13 mouse cellular contexts compared by ENCODE assay signal in the genomic region with DNA sequence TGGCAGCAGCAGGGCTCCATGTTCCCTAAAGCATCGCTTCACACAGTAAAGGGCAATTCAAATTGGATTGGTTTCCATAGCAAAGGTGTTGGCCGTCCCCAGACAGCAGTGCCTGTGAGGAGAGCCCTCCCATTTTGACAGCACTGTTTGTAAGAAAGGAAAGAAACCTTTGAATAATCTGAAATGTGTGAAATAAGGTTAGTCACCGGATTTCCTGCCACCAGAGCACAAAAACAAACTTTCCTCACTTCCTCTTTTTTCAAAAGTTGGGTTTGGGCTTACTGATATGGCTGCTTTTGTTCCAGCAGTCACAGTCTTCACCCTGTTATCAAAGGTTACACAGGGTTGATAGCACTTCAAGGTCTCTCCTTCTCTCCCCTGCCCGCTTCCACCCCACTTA. TPM values are rescaled to one million over a fixed set of nuclear protein-coding genes. Genes with fewer than 3 reads are reported as not detected.
DNase-seq lines count a peak whose midpoint lies in the region; ATAC-seq and TF ChIP-seq lines count a peak whose summit lies in the region.
"Had no signal": no experiment of that assay in that cellular context is flagged by ENCODE, and none has a peak within 500 bp of the region (broad histone marks: within the 10 kb centered on the region; RNA-seq: fewer than 3 reads in every experiment).

No protein-coding gene starts in this region.

- TF ChIP-seq CTCF in liver, adult 2 months (IDR thresholded peaks at IDR 0.05; ENCODE audit: low read depth, low read length): no peak
- no peak for TF ChIP-seq CTCF in G1E (IDR thresholded peaks at IDR 0.05; ENCODE audit: low read depth, low read length)

- WGBS in liver, adult 2 months: 59% methylated on average over 4 of the region's 4 CpGs
- WGBS in liver, embryonic 11.5 days: 32% methylated on average over 4 of the region's 4 CpGs
- 60% methylated on average over 4 of the region's 4 CpGs for WGBS in forebrain, embryonic 12.5 days

- H3K27me3 ChIP-seq in liver, adult 2 months (ENCODE audit: control insufficient read depth, insufficient read depth, low read length): no peaks in the 10 kb centered on the region
- H3K27me3 ChIP-seq in G1E (ENCODE audit: insufficient read depth, low read length): no peaks in the 10 kb centered on the region
- H3K27me3 ChIP-seq in liver, embryonic 11.5 days (replicated peaks; ENCODE audit: control insufficient read depth, insufficient read depth, low read length): no peaks in the 10 kb centered on the region
- no peaks in the 10 kb centered on the region for H3K27me3 ChIP-seq in splenic B cell, adult 2 months (ENCODE audit: control insufficient read depth, insufficient read depth, low read length, poor library complexity, severe bottlenecking)
- 0 out of 2 replicates have a peak, but pooled peaks cover 3% of the 10 kb centered on the region for H3K27me3 ChIP-seq in forebrain, embryonic 12.5 days
- H3K27me3 ChIP-seq: embryonic facial prominence, embryonic 15.5 days; neural tube, embryonic 12.5 days had no signal

- H3K4me2 ChIP-seq in liver, embryonic 11.5 days: peak overlapping the region; percentile 13; the same call in 1 of the 2 replicates
- no peak overlapping the region for H3K4me2 ChIP-seq in forebrain, embryonic 12.5 days
- H3K4me2 ChIP-seq: embryonic facial prominence, embryonic 15.5 days; neural tube, embryonic 12.5 days had no signal

- no peaks in the 10 kb centered on the region for H3K79me2 ChIP-seq in liver, adult 2 months (ENCODE audit: control insufficient read depth, insufficient read depth, low read length)

- H3K9me3 ChIP-seq in G1E (replicated peaks): no peaks in the 10 kb centered on the region
- H3K9me3 ChIP-seq in liver, embryonic 11.5 days (ENCODE audit: control insufficient read depth, low read length): no peaks in the 10 kb centered on the region
- H3K9me3 ChIP-seq in forebrain, embryonic 12.5 days: no peaks in the 10 kb centered on the region
- H3K9me3 ChIP-seq: embryonic facial prominence, embryonic 15.5 days; heart, embryonic 10.5 days; neural tube, embryonic 12.5 days had no signal

- DNase-seq in liver, adult 2 months (ENCODE audit: extremely low read depth, low read depth, low spot score): peak; percentile 1
- DNase-seq in liver: no peak
- peak; percentile 6 for DNase-seq in G1E (ENCODE audit: low spot score)
- DNase-seq in liver, embryonic 11.5 days (ENCODE audit: low spot score): no peak
- peak; percentile 72 for DNase-seq in splenic B cell, adult 2 months (ENCODE audit: low read depth, low spot score)
- DNase-seq in kidney, postnatal 25 days: no peak
- DNase-seq in adrenal gland, postnatal 10 days: no peak
- DNase-seq: cerebellum, adult 18-20 months had no signal

- no peak overlapping the region for H3K27ac ChIP-seq in liver, adult 2 months (replicated peaks; ENCODE audit: insufficient read depth, low read depth, low read length)
- H3K27ac ChIP-seq in liver, embryonic 11.5 days (ENCODE audit: low read depth, low read length): no peak overlapping the region
- no peak overlapping the region for H3K27ac ChIP-seq in forebrain, embryonic 12.5 days
- H3K27ac ChIP-seq: embryonic facial prominence, embryonic 15.5 days; heart, embryonic 10.5 days; macrophage; neural tube, embryonic 12.5 days had no signal

- H3K9ac ChIP-seq in liver, adult 2 months (ENCODE audit: low read depth, low read length): no peak overlapping the region
- no peak overlapping the region for H3K9ac ChIP-seq in liver, embryonic 11.5 days (ENCODE audit: low read depth, low read length)
- no peak overlapping the region for H3K9ac ChIP-seq in forebrain, embryonic 12.5 days
- H3K9ac ChIP-seq: embryonic facial prominence, embryonic 15.5 days; neural tube, embryonic 12.5 days had no signal

- H3K4me3 ChIP-seq in liver, adult 2 months (ENCODE audit: insufficient read depth, low read depth, low read length): no peak overlapping the region
- no peak overlapping the region for H3K4me3 ChIP-seq in G1E (ENCODE audit: low read depth, low read length)
- H3K4me3 ChIP-seq in liver, embryonic 11.5 days (ENCODE audit: low read depth, low read length): no peak overlapping the region
- H3K4me3 ChIP-seq in forebrain, embryonic 12.5 days (replicated peaks): no peak overlapping the region
- H3K4me3 ChIP-seq: embryonic facial prominence, embryonic 15.5 days; heart, embryonic 10.5 days; neural tube, embryonic 12.5 days had no signal

- ATAC-seq in G1E (ENCODE audit: extremely low read depth, insufficient number of reproducible peaks, low FRiP score, poor library complexity, severe bottlenecking): peak; percentile 78
- peak; percentile 71; the same call in 1 of the 2 replicates for ATAC-seq in liver, embryonic 11.5 days (replicated peaks; ENCODE audit: low FRiP score)
- no peak for ATAC-seq in forebrain, embryonic 12.5 days (ENCODE audit: low FRiP score)

- no peak for TF ChIP-seq POLR2A in liver, adult 2 months (IDR thresholded peaks at IDR 0.05; ENCODE audit: extremely low read depth, insufficient read depth, low read length)

- H3K4me1 ChIP-seq in liver, adult 2 months (ENCODE audit: control insufficient read depth, insufficient read depth, low read length): no peaks in the 10 kb centered on the region
- H3K4me1 ChIP-seq in G1E (ENCODE audit: insufficient read depth, low read depth, low read length): peaks cover 7% of the 10 kb centered on the region
- H3K4me1 ChIP-seq in liver, embryonic 11.5 days (replicated peaks; ENCODE audit: control insufficient read depth, insufficient read depth, low read length): no peaks in the 10 kb centered on the region
- H3K4me1 ChIP-seq in forebrain, embryonic 12.5 days: no peaks in the 10 kb centered on the region
- H3K4me1 ChIP-seq: embryonic facial prominence, embryonic 15.5 days; heart, embryonic 10.5 days; neural tube, embryonic 12.5 days had no signal

- H3K36me3 ChIP-seq in liver, adult 2 months (ENCODE audit: control insufficient read depth, insufficient read depth, low read length): no peaks in the 10 kb centered on the region
- H3K36me3 ChIP-seq in G1E (replicated peaks): no peaks in the 10 kb centered on the region
- H3K36me3 ChIP-seq in liver, embryonic 11.5 days (ENCODE audit: control insufficient read depth, insufficient read depth, low read length): no peaks in the 10 kb centered on the region
- no peaks in the 10 kb centered on the region for H3K36me3 ChIP-seq in splenic B cell, adult 2 months (ENCODE audit: control insufficient read depth, insufficient read depth, low read length, poor library complexity, severe bottlenecking)
- no peaks in the 10 kb centered on the region for H3K36me3 ChIP-seq in forebrain, embryonic 12.5 days (replicated peaks)
- H3K36me3 ChIP-seq: embryonic facial prominence, embryonic 15.5 days; heart, embryonic 10.5 days; neural tube, embryonic 12.5 days had no signal

RNA-seq across cellular contexts. Expression of a gene that starts 35.2 kb away (rescaled TPM):
- 0.28 and 0.34 TPM in 2 replicates for total RNA-seq in liver, adult 2 months (2014; rRNA removed)
- 0.11 and 0.15 TPM in 2 replicates for polyA plus RNA-seq in liver, adult 2 months (2012; rRNA removed)
- not detected in 2 replicates for total RNA-seq in G1E (2014; fragmentation: Nextera tagmentation)
- 4.6 and 4.9 TPM in 2 replicates for total RNA-seq in G1E (2017)
- polyA plus RNA-seq in G1E (2012): 0.09 and 0.24 TPM in 2 replicates
- 7.0 and 8.8 TPM in 2 replicates for polyA plus RNA-seq in liver, embryonic 11.5 days (2014; fragmentation: Nextera tagmentation; extraction: Ambion mirVana)
- polyA plus RNA-seq in forebrain, embryonic 12.5 days (2016; fragmentation: Nextera tagmentation; extraction: Ambion mirVana): 2.4 and 2.6 TPM in 2 replicates
- 1 to 10 TPM; 4.1 to 4.3 TPM for total RNA-seq in adrenal gland, postnatal 10 days (2021)

Comparison
In these comparisons a context has a peak if more than half of its experiments do, and no peak if none do; other contexts are left out.
1. DNase-seq: peak in liver, adult 2 months (single experiment), G1E (single experiment) and splenic B cell, adult 2 months (single experiment); none in liver (single experiment), liver, embryonic 11.5 days (single experiment), kidney, postnatal 25 days (0 of 2) and adrenal gland, postnatal 10 days (single experiment).